Mouse (Mus musculus): Measurements from ENCODE around the gene Stra6.

Stra6 gene

DNA sequence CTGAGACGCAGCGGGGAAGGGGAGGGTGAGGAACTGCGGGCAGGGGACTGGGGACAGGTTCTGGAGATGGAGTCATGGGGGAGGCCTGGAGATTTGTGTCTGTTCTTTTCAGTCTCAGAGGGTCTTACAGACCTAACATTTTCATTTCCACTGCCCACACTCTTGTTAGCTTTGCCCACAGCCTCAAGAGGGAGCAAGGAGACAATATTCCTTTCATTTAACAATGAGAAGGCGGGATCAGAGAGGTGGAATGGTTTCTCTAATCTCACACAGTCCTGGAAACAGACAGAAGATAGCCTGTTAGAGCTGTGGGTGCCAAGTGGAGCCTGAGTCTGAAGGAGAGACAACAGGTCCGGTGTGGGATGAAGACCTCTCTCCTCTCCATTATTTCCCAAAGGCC is 11.7 kb upstream of the Stra6 start:
- no peak for DNase-seq

DNA sequence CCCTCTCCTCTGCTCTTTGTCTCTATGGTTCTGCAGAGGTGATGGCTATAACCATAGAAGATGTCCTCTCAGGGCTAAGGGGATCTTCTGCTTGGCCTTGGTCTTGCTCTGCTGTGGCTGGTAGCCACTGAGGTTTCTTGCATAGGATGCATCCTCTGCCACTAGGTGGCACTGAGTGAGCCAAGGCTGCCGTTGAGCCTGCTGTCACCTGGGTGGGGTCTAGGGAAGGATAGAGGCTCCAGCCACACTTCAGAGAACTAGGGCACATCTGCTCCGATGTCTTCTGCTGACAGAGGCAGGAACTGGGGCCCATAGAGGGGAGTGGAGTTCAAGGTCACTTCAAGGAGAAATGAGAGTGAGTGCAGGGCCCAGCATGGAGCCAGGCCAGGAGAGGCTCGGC is 10.5 kb upstream of the Stra6 start:
- no peak for DNase-seq

DNA sequence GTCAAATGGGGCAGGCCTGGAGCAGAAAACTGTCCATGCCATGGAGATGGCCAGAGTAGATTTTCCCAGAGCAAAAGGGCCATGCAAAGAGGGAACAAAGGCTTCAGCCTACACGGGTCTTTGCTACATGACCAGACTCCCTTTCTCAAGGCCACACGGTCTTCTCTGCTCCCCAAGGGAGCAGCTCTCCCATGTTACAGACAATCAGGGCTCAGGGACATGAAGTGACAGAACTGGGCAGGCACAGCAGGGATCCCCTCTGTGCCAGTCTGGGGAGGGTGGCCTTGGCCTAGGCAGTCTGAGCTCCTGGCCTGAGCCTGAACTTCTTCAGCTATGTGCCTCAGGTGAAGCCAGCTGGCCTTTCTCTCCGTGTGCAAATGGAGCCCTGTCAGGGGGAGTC is 10.0 kb upstream of the Stra6 start:
- DNase-seq: no peak

DNA sequence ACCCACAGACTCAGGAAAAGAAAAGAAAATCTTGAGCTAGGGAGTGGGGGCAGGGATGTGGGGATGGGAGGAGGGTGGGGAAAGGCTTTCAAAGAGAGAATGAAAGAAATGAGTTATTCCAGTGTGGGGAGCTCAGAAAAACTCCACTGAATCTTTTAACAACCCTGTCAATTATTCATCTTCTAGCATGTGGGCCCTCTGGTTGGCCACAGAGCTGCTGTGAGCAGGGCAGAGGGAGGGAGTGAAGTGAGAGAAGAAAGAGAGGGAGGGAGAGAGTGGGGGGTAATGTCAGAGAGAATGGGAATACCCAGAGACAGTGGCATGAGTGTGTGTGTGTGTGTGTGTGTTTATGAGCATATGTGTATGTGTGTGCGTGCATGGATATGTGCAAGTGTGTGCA is 9.6 kb upstream of the Stra6 start:
- DNase-seq: no peak

DNA sequence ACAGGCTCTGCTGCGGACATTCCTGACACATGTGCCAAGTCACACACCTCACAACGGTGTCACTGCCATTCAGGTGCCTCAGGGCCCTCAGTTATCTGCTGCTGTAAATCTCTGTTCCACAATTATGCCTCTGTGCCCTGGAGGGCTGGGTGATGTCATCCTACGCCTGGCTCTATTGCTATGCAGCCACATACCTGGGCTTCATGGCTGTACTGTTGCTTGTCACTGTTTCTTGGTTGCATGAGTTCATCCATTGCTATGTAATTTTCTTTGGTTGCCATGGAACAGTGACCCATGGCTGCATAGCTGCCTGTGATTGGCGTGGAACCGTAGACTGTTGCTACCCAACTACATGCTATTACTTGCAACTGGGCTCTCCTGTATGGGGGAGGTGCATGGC is 7.9 kb upstream of the Stra6 start:
- no peak for DNase-seq

DNA sequence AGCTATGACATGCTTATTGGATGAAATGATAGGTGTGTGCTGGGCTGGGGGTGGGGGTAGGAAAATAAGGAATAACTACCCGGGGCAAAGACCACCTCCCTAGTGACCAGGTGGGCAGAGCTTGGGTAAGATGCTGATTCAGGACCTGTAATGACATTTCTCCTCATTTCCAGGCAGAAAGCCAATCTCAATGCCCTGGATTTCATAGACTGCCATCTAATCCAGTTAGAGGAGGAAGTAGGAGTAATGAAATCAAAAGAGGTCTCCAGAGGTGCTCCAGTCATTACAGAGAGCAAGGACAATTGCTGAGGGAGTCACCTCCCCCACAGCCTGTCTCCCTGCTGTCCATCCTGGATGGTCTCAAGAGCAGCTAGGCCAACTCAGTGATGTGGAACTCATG is 3.7 kb upstream of the Stra6 start:
- DNase-seq: no peak

DNA sequence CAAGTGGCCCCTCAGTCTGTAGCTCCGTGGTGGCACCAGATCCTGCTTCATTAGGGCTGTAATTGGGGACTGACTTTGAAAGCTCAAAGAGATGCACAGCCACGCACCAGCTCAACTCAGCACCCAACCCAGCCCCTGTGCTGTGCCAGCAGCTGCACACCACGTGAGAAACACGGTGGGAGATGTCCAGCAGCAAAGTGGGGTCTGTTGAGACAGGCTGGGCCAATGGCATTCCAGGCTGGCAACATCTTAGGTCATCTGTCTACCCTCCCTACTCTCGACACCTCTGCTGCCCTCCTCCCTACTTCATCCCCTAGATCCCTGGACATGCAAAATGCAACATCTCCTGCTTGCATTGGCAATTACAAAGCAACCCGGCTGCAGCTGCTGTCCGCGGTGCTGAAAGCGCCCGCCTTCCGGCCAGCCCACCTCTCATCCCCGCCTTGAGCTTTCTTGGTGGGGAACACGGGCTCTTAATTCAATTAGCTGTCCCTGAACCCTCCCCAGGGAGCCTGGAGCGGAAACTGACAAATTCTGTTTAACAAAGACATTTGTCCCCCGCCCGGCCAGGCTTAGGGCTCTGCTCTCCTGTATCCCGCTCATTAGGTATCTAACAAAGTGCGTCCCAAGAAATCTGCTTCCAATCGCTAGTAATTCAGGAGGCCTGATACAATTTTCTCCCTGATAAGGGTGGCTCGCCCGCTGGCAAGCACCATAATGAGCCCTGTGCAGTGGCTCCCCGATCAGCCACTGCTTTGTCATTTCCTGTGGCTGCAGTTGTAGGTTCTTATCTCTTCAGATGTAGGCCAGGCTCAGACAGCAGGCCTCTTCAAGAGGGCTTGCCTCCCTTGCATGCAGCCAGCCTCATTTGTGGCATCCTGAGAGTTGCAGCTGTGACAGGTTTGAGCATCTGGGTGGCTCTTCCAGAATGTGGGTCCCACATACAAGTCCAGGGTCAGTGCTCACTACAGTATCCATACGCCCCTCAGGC is 2.6 kb upstream of the Stra6 start:
- DNase-seq: no peak

DNA sequence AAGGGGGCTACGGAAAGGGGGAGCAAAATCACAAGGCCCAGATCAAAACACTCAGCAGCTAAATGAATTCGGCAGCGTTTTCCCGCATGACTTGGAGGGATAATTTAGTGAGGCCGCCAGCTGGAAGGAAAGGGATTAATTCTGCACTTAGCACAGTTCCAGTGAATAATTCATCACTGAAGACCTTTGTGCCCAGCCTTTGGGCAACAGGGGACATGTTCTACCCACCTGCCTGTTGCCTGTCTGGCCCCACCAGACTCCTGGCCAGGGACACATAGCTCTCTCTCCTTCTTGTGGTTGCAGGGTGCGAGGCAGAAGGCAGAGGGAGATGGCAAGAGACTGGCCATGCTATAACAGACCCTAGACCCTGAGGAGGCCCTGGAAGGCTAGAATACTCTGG is 1.9 kb downstream of the Stra6 start:
- DNase-seq: no peak

DNA sequence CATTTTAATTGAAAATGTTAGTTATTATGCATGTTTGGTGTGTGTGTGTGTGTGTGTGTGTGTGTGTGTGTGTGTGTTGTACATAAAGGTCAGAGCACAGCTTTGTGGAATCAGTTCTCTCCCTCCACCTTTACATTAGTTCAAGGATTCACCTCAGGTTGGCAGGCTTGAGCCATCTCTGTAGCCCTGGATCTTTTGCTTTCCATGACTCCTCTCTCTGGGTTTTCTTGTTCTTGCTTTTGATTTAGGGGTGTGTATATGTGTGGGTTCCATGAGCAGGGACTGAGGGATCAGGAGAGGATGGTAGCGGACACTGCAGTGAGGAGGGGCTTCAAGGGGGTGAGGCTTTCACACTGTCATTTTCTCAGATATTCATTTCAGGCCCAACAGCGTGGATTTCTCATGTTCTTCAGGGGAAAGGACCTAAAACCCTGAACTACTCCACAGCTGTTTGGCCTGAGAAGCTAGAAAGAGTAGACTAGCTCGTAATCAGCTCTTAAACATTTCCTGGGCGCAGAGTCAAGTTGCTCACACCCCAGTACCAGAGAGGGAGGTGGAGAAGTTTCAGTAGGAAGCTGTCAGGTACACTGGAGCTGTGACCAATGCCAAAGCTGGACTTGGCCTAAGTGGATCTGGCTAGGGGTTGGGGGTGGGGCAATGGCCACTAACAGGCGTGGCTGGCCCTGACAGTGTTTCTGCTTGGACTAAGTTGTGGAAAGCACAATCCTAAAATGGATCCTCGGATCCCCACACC is 2.6 kb downstream of the Stra6 start:
- no peak for DNase-seq

DNA sequence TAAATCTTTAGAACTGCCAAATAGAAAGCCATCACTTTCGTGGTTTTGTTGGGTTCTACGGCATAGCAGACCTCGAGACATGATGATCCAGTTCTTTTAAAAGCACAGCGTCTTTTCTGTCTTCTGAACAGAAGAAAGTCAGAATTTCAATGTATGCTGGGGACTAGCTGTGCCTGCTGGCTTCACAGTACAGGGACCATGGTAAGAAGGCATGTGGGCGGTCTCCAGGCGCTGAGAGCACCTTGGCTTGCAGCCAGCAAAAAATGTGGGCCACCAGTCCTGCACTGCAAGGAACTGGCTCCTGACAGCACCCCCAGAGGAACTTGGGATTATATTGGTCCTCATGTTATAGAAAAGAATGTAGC is 3.1 kb downstream of the Stra6 start:
- no peak for DNase-seq

DNA sequence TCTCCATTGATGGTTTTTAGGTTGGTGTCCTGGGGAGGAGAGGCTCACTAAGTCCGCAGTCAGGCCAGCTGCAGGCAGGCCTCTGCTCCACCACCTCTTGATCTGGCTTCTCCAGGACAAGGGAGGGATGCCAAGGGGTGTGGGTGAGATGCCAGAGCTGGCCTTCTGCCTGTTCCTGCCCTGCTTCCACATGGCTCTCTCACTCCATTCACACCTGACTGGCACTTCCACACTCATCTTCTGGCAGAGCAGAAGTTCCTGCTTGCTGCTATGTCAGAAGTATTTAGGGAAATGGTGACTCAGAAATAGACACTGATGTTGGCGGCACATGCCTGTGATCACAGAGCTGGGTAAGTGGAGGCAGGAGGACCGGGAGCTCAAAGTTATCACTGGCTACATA is 4.0 kb downstream of the Stra6 start:
- DNase-seq: no peak

DNA sequence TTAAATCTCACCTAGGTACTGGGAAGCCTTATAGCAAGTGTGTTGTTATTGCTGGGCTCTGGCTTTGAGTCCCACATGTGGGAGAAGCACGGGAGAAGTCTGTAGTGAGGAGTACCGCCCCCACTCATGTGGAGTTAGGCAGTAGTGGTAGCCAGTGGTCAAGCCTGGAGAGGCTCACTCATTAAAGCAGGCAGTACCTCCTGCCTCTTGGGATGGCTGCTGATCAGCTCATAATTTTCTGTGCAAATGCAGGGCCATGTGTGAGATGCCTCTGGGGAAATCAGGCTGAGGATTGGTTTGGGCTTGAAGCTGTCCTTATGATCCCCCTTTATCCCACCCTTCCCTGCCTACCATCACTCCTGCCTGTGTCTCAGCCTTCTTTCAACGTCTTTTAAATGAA is 11.0 kb downstream of the Stra6 start:
- no peak for DNase-seq

DNA sequence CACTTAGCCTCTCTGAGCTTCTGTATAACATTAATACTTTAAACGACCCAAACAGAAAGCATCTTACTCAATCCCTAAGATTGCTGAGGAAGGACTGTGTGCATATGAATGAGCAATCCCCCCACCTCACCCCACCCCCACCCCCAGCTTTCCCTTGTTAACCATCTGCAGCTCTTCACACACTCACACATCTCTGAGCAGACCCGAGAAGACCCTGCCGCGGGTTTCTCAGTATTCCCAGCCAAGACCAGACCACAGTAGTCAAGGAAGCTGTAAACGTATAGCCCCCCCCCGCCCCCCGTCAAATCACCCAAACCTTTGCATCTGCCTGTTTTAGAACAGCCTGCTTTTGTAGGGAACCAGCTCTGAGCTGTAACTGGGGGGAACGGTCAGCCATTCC is 21.0 kb downstream of the Stra6 start:
- no peak for DNase-seq

DNA sequence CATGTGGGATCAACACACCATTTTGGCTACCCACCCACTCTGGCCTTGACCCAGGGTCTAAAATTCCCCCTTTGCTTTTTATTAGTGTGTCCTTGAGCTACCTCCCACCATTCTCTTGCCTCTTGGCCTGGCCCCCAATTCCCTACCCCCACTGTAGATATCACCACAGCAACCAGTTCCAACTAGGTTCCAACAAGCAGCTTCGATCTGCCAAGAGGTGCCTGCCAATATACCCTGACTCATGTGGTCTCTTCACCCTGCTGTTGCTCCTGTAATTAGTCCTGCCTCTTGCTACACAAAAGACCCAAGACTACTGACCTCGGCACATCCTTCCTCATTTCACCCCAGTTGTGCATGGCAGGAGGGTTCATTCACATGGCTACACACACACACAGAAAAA is 21.5 kb downstream of the Stra6 start:
- DNase-seq: peak; percentile 91

DNA sequence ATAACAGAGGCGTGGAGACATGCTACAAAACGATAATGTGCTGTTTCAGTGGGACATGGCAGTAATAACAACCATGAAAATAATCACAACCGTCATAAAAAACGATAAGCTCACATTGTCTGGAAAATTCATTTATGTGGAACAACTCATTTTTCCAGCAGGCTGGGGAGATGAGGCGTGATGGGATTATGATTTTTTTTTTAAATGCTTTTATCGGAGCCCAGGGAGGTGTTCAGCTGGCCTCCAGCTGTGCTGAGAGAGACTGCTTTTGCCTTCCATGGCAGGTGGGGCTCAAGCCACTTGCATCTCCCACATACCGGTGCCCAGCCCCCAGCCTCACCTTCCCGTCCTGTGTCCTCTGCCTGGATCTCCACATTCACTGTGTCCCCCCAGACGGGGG is 22.6 kb downstream of the Stra6 start:
- no peak for DNase-seq

DNA sequence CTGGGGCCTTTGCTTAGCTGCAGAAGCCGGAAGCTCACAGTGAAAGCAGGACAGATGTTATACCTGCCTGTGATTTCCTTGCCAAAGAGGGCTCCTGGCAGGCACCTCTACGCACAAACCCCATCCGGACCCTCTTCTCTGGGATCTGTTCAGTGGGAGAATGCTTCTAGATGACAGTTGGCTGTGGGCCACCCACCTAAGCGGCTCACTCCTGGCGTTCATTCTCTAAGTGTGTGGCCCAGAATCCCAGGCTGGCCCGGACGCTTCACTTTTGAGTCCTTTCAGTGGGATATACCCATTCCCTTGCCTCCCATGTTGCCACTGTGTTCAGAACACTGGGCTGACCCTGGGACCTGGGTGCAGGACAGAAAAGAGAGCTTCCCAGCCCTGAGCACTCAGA is 23.3 kb downstream of the Stra6 start:
- DNase-seq: no peak

DNA sequence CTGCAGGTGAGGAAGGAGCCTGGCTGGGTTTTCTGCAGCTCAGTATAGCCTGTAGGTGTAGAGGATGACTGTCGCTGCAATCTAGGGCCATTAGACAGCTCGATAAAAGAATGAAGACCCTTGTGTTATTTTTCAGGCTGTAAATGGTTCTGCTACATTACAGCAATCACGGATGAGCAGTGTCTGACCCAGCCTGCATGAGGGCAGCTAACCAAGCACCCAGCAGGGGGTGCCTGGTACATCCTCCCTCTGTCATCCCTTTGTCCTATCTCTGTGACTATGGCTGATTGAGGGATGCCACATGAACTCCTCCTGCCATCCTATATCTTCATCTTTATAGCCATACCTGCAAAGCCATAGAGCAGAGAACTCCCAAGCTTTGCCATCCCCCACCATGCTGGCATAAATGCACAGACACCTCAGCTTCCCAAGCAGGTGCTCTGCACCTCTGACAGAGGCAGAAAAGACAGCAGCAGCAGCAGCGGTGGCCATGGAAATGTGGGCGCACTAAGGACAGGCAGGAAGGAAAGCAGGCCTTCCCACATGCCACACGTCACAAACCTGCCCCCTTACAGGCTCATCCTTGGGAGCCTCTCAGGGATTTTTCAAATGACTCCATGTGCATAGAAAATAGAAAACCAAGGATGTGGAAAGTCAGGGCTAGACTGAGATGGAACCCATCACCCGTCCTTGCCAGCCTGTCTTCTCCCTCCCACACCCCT is 23.9 kb downstream of the Stra6 start:
- DNase-seq: no peak

DNA sequence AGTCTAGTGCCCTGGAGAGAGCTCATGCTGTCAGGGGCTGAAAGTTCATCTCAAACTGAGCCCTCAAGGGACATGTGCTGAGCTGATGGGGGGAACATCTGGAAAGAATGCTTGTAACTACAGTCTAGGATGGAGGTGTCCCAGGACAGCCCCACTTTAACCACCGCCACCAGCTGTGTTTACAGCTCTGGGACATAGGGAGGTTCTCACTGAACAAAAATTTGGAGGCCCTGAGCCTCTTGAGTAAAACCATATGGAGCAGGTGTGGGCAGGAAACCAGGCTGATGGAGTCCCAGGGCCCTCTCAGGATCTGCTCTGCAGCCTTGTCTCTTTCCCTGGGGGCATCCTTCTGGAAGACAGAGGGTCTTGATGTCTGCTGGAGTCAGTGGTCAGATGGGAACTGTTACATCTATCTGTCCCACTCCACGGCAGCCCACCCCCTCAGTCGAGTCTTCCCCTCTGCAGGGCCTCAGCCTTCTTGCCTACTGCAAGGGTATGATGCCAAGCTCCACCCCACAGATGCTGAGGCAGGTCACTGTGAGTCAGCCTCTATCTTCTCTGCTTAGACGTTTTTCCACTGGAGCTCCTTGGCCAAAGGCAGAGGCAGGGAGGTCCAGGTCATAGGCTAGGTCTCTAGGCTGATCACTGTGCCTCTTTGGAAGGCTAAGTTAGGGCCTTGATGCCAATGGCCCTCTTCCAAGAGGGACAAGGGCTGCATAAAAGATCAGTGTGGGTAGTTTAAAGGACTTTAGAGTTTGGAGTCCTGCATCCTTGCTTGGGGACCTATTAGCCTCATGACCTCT is 28.2 kb downstream of the Stra6 start:
- peak; percentile 98 for DNase-seq

DNA sequence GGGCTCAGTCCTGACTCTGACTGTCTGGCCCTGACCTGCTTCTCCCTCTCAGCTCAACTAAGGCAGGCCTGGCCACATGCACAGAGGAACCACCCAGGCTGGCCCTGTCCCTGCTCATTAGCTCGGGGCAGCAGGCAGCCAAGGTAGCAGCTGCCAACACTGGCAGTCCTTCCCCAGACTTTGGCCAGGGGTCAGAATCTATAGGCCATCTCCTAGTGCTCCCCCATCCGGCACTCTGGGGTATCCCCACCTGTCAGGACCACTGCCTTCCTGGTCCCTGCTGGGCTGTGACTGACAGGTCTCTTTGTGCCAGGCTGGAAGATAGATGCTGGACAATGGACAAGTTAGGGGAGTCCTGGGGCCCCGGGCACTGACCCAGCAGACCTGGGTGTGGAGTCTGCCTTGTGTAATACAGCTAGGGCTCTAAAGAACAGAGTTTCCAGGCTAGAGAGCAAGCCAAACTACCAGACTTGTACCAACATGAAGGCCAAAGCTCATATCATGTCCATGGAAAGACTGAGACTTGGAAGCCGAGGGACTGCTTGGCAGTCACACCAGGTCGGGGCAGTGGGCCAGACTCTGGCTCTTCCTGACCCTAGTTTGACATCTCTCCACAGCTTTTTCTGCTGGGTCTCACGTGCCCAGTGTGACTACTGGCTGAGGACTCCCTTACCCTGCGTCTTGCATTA is 29.1 kb downstream of the Stra6 start:
- peak; percentile 97 for DNase-seq

DNA sequence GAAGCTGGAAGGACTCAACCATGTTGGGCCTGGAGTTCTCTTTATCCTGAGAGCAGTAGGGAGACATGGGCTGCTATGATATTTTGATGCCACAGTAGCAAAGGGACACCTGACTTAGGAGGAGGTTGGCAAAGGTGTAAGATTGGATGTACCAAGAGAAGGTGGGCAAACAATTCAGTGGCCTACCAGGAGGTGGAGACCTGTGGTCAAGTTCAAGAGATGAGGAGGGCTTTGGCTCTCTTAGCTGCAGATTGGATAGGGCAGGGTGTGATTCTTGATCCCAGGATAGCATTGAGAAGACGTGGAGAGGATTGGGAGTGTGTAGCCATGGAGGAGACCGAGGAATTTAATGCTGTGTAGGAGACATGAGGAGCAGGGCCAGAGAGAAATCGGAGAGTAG is 30.2 kb downstream of the Stra6 start:
- DNase-seq: no peak

DNA sequence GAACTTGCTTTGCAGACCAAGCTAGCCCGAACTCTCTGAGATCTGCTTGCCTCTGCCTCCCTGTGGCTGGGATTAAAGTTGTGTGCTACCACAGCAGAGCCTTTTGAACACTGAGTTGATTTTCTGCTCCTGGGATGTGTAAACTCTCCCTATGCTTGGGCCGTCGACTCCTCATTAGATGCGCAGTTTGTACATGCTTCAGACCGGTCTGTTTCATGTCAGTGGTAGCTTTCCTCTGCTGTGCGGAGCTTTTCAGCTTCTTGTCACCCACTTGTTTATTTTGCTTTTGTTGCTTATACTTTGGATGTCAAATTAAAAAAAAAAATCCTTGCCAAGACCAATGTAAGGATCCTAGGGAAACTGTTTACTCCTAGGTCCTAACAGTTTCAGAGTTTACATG is 32.4 kb downstream of the Stra6 start:
- DNase-seq: no peak

DNA sequence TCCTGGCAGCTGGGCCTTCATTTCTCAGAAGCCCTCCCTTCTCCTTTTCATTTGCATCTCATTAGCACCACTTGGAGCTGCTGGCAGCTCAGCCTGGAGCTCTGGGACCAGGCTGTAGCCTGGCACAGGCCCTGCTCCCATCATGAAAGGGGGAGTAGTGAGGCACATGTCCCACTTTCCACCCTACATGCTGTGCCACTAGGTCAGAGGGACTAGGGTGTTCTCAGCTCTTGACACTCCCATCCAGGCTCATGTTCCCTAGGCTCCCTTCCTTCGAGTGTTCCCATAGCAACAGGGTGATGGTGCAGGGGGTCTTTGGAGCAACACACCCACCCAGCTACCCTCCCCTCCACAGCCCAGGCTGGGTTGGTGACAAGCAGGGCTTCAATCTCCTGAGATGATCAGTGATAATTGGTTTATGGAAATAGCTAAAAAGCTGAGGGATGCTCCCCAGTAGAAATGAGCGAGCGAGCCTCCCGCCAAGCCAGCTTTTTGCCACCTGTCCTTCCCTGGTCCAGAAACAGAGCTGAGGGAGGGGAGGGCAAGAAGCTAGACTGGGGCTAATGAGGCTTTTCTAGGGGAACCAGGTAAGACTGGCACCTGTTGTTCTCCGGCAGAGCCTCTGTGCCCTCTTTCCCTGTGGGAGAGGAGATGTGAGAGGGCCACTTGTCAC is 33.2 kb downstream of the Stra6 start:
- DNase-seq: no peak
